9 mouse cellular contexts compared by ENCODE assay signal in genomic region chr7:127016081-127016480, GRCm38 (mm10). TPM values are rescaled to one million over a fixed set of nuclear protein-coding genes. Genes with fewer than 3 reads are reported as not detected.
DNase-seq lines count a peak whose midpoint lies in the region; ATAC-seq and TF ChIP-seq lines count a peak whose summit lies in the region.
"Had no signal": no experiment of that assay in that cellular context is flagged by ENCODE, and none has a peak within 500 bp of the region (broad histone marks: within the 10 kb centered on the region; RNA-seq: fewer than 3 reads in every experiment).

No protein-coding gene starts in this region.

- TF ChIP-seq CTCF in testis, adult 2 months (IDR thresholded peaks at IDR 0.05; ENCODE audit: control insufficient read depth, insufficient read depth, insufficient replicate concordance, low read depth, low read length) = no peak
- TF ChIP-seq CTCF in cortical plate, adult 2 months (IDR thresholded peaks at IDR 0.05; ENCODE audit: extremely low read depth, insufficient read depth, low read length) = no peak
- TF ChIP-seq CTCF in heart, postnatal 0 days (IDR thresholded peaks at IDR 0.05; ENCODE audit: low read depth) = no peak

- H3K27me3 ChIP-seq in testis, adult 2 months (ENCODE audit: control insufficient read depth, insufficient read depth, low read length) = no peaks in the 10 kb centered on the region
- H3K27me3 ChIP-seq in heart, postnatal 0 days (ENCODE audit: control insufficient read depth, insufficient read depth, low read length) = no peaks in the 10 kb centered on the region
- no peaks in the 10 kb centered on the region for H3K27me3 ChIP-seq in limb, embryonic 11.5 days (ENCODE audit: control insufficient read depth, insufficient read depth, low read length)
- H3K27me3 ChIP-seq in midbrain, embryonic 11.5 days (ENCODE audit: control insufficient read depth, insufficient read depth, low read length) = no peaks in the 10 kb centered on the region

- no peak for DNase-seq in testis, postnatal 10 days (ENCODE audit: low spot score)
- DNase-seq in heart, postnatal 0 days (ENCODE audit: low spot score) = no peak
- no peak for DNase-seq in limb, embryonic 11.5 days (ENCODE audit: low spot score)
- peak; percentile 88 for DNase-seq in midbrain, embryonic 11.5 days (ENCODE audit: low spot score, missing footprints)
- DNase-seq in gastrocnemius, postnatal 36 days = no peak
- no peak for DNase-seq in urinary bladder, postnatal 4 days (ENCODE audit: low spot score in 2 of 2)

- peak overlapping the region; percentile 89 for H3K4me2 ChIP-seq in heart, postnatal 0 days (ENCODE audit: low read depth, low read length)
- H3K4me2 ChIP-seq in limb, embryonic 11.5 days (ENCODE audit: low read depth, severe bottlenecking) = peak overlapping the region; percentile 82
- peak overlapping the region; percentile 94 for H3K4me2 ChIP-seq in midbrain, embryonic 11.5 days

- peak overlapping the region; percentile 83 for H3K27ac ChIP-seq in testis, adult 2 months (ENCODE audit: control insufficient read depth, insufficient read depth, low read depth, low read length)
- H3K27ac ChIP-seq in cortical plate, adult 2 months (ENCODE audit: insufficient read depth, low read length) = peak overlapping the region; percentile 86
- H3K27ac ChIP-seq in heart, postnatal 0 days (ENCODE audit: low read depth) = peak overlapping the region; percentile 88
- peak overlapping the region; percentile 85 for H3K27ac ChIP-seq in limb, embryonic 11.5 days (replicated peaks; ENCODE audit: low read depth, low read length)
- H3K27ac ChIP-seq in midbrain, embryonic 11.5 days (ENCODE audit: low read depth, low read length) = peak overlapping the region; percentile 93

- WGBS in heart, postnatal 0 days = 0% methylated on average over 10 of the region's 10 CpGs
- WGBS in limb, embryonic 11.5 days = 2% methylated on average over 10 of the region's 10 CpGs
- 1% methylated on average over 10 of the region's 10 CpGs for WGBS in midbrain, embryonic 11.5 days

- no peak for TF ChIP-seq POLR2A in testis, adult 2 months (IDR thresholded peaks at IDR 0.05; ENCODE audit: control insufficient read depth, low read depth, low read length)
- no peak for TF ChIP-seq POLR2A in cortical plate, adult 2 months (IDR thresholded peaks at IDR 0.05; ENCODE audit: extremely low read depth, insufficient read depth, low read length)

- H3K9ac ChIP-seq in heart, postnatal 0 days (replicated peaks; ENCODE audit: low read depth, low read length) = peak overlapping the region; percentile 63
- H3K9ac ChIP-seq in limb, embryonic 11.5 days (ENCODE audit: low read length) = peak overlapping the region; percentile 86
- H3K9ac ChIP-seq in midbrain, embryonic 11.5 days (ENCODE audit: low read length) = peak overlapping the region; percentile 85

- H3K9me3 ChIP-seq in heart, postnatal 0 days (replicated peaks; ENCODE audit: control insufficient read depth, low read length) = no peaks in the 10 kb centered on the region
- no peaks in the 10 kb centered on the region for H3K9me3 ChIP-seq in limb, embryonic 11.5 days (ENCODE audit: control insufficient read depth, low read length)
- no peaks in the 10 kb centered on the region for H3K9me3 ChIP-seq in midbrain, embryonic 11.5 days (ENCODE audit: control insufficient read depth, low read length)

- TF ChIP-seq EP300 in heart, postnatal 0 days (IDR thresholded peaks at IDR 0.05; ENCODE audit: low read depth) = no peak

- no peak for ATAC-seq in heart, postnatal 0 days (ENCODE audit: insufficient read depth, low read depth)
- ATAC-seq in limb, embryonic 11.5 days (ENCODE audit: insufficient number of reproducible peaks, low FRiP score, low TSS enrichment, low read depth) = no peak; the same call in 1 of the 2 replicates
- peak; percentile 30 for ATAC-seq in midbrain, embryonic 11.5 days (ENCODE audit: low FRiP score)

- H3K4me3 ChIP-seq in testis, adult 2 months (ENCODE audit: control insufficient read depth, low read depth, low read length) = peak overlapping the region; percentile 87
- H3K4me3 ChIP-seq in cortical plate, adult 2 months (ENCODE audit: insufficient read depth, low read length) = peak overlapping the region; percentile 54
- peak overlapping the region; percentile 53 for H3K4me3 ChIP-seq in heart, postnatal 0 days (ENCODE audit: low read depth, low read length)
- H3K4me3 ChIP-seq in limb, embryonic 11.5 days (ENCODE audit: low read depth, low read length) = peak overlapping the region; percentile 64
- peak overlapping the region; percentile 80 for H3K4me3 ChIP-seq in midbrain, embryonic 11.5 days (ENCODE audit: low read depth, low read length)

- 0 out of 2 replicates have a peak, but pooled peaks cover 1% of the 10 kb centered on the region for H3K36me3 ChIP-seq in testis, adult 2 months (ENCODE audit: control insufficient read depth, insufficient read depth, low read length)
- H3K36me3 ChIP-seq in heart, postnatal 0 days (replicated peaks; ENCODE audit: control insufficient read depth, insufficient read depth, low read length) = 0 out of 2 replicates have a peak, but pooled peaks cover 10% of the 10 kb centered on the region
- peaks cover 4% of the 10 kb centered on the region; the same call in 1 of the 2 replicates for H3K36me3 ChIP-seq in limb, embryonic 11.5 days (ENCODE audit: control insufficient read depth, insufficient read depth, low read length)
- 0 out of 2 replicates have a peak, but pooled peaks cover 4% of the 10 kb centered on the region for H3K36me3 ChIP-seq in midbrain, embryonic 11.5 days (ENCODE audit: control insufficient read depth, insufficient read depth, low read length)

- intact Hi-C loops in gastrocnemius, postnatal 36 days (cut with DNase I) = loop anchor here (5.0 to 10.0 kb wide), 3 partner anchors 39 to 259 kb away; partner anchors contain the start of genes Cdipt, Cdiptos and Mapk3

- peaks cover 19% of the 10 kb centered on the region for H3K4me1 ChIP-seq in testis, adult 2 months (ENCODE audit: control insufficient read depth, insufficient read depth, low read length)
- H3K4me1 ChIP-seq in cortical plate, adult 2 months (ENCODE audit: control insufficient read depth, insufficient read depth, low read length) = no peaks in the 10 kb centered on the region
- peaks cover 21% of the 10 kb centered on the region for H3K4me1 ChIP-seq in heart, postnatal 0 days (ENCODE audit: control insufficient read depth, insufficient read depth)
- H3K4me1 ChIP-seq in limb, embryonic 11.5 days (ENCODE audit: control insufficient read depth, insufficient read depth, low read length) = peaks cover 32% of the 10 kb centered on the region
- peaks cover 26% of the 10 kb centered on the region for H3K4me1 ChIP-seq in midbrain, embryonic 11.5 days (ENCODE audit: control insufficient read depth, insufficient read depth, low read length)

RNA-seq across cellular contexts. Expression of gene Pagr1b, which starts 0.2 kb away (rescaled TPM):
- 0.90 and 1.2 TPM in 2 replicates for polyA plus RNA-seq in testis, adult 2 months (2012; rRNA removed)
- polyA plus RNA-seq in cortical plate, adult 2 months (2012; rRNA removed) = 1.8 and 2.2 TPM in 2 replicates
- not detected in 2 replicates for total RNA-seq in heart, postnatal 0 days (2014; rRNA removed; ENCODE audit: low replicate concordance)
- polyA plus RNA-seq in heart, postnatal 0 days (2015; fragmentation: Nextera tagmentation; extraction: Ambion mirVana) = not detected in 2 replicates
- not detected in 2 replicates for polyA plus RNA-seq in limb, embryonic 11.5 days (2014; fragmentation: Nextera tagmentation; extraction: Ambion mirVana)
- not detected in 2 replicates for polyA plus RNA-seq in midbrain, embryonic 11.5 days (2014; fragmentation: Nextera tagmentation; extraction: Ambion mirVana)
- total RNA-seq in gastrocnemius, postnatal 36 days (2021) = not detected
- total RNA-seq: common myeloid progenitor, adult 5-6 weeks had no signal

RNA-seq across cellular contexts. Expression of gene Pagr1a, which starts 1.1 kb away (rescaled TPM):
- polyA plus RNA-seq in testis, adult 2 months (2012; rRNA removed) = 1.3 and 2.0 TPM in 2 replicates
- polyA plus RNA-seq in cortical plate, adult 2 months (2012; rRNA removed) = 41.1 and 50.4 TPM in 2 replicates
- not detected in 2 replicates for total RNA-seq in heart, postnatal 0 days (2014; rRNA removed; ENCODE audit: low replicate concordance)
- polyA plus RNA-seq in heart, postnatal 0 days (2015; fragmentation: Nextera tagmentation; extraction: Ambion mirVana) = 21.7 and 44.8 TPM in 2 replicates
- polyA plus RNA-seq in limb, embryonic 11.5 days (2014; fragmentation: Nextera tagmentation; extraction: Ambion mirVana) = 59.5 and 88.7 TPM in 2 replicates
- 59.0 and 70.6 TPM in 2 replicates for polyA plus RNA-seq in midbrain, embryonic 11.5 days (2014; fragmentation: Nextera tagmentation; extraction: Ambion mirVana)
- total RNA-seq in gastrocnemius, postnatal 36 days (2021) = 10 to 100 TPM in 1 of 2 experiments, 1 to 10 TPM in 1; 6.1 to 11.4 TPM
- total RNA-seq: common myeloid progenitor, adult 5-6 weeks had no signal

RNA-seq across cellular contexts. Expression of gene Mvp, which starts 1.7 kb away (rescaled TPM):
- 3.0 and 4.0 TPM in 2 replicates for polyA plus RNA-seq in testis, adult 2 months (2012; rRNA removed)
- 8.0 and 8.2 TPM in 2 replicates for polyA plus RNA-seq in cortical plate, adult 2 months (2012; rRNA removed)
- total RNA-seq in heart, postnatal 0 days (2014; rRNA removed; ENCODE audit: low replicate concordance) = 24.2 and 32.5 TPM in 2 replicates
- 16.1 and 17.4 TPM in 2 replicates for polyA plus RNA-seq in heart, postnatal 0 days (2015; fragmentation: Nextera tagmentation; extraction: Ambion mirVana)
- 2.3 and 3.0 TPM in 2 replicates for polyA plus RNA-seq in limb, embryonic 11.5 days (2014; fragmentation: Nextera tagmentation; extraction: Ambion mirVana)
- polyA plus RNA-seq in midbrain, embryonic 11.5 days (2014; fragmentation: Nextera tagmentation; extraction: Ambion mirVana) = 2.8 and 3.0 TPM in 2 replicates
- 10 to 100 TPM; 20.3 to 25.7 TPM for total RNA-seq in gastrocnemius, postnatal 36 days (2021)

RNA-seq across cellular contexts. Expression of gene Gm42742, which starts 4.8 kb away (rescaled TPM):
- polyA plus RNA-seq in testis, adult 2 months (2012; rRNA removed) = 13.5 and 16.2 TPM in 2 replicates
- polyA plus RNA-seq in cortical plate, adult 2 months (2012; rRNA removed) = 97.1 and 109 TPM in 2 replicates
- total RNA-seq in heart, postnatal 0 days (2014; rRNA removed; ENCODE audit: low replicate concordance) = 22.8 and 24.8 TPM in 2 replicates
- polyA plus RNA-seq in heart, postnatal 0 days (2015; fragmentation: Nextera tagmentation; extraction: Ambion mirVana) = 5.7 and 44.5 TPM in 2 replicates
- polyA plus RNA-seq in limb, embryonic 11.5 days (2014; fragmentation: Nextera tagmentation; extraction: Ambion mirVana) = 26.2 and 66.8 TPM in 2 replicates
- polyA plus RNA-seq in midbrain, embryonic 11.5 days (2014; fragmentation: Nextera tagmentation; extraction: Ambion mirVana) = 58.8 and 68.8 TPM in 2 replicates
- 10 to 100 TPM; 12.9 to 16.6 TPM for total RNA-seq in gastrocnemius, postnatal 36 days (2021)

RNA-seq across cellular contexts. Expression of gene Prrt2, which starts 4.9 kb away (rescaled TPM):
- 2.7 and 3.4 TPM in 2 replicates for polyA plus RNA-seq in testis, adult 2 months (2012; rRNA removed)
- 371 and 405 TPM in 2 replicates for polyA plus RNA-seq in cortical plate, adult 2 months (2012; rRNA removed)
- total RNA-seq in heart, postnatal 0 days (2014; rRNA removed; ENCODE audit: low replicate concordance) = not detected in 2 replicates
- polyA plus RNA-seq in heart, postnatal 0 days (2015; fragmentation: Nextera tagmentation; extraction: Ambion mirVana) = 0.23 and 1.1 TPM in 2 replicates
- 7.7 and 9.2 TPM in 2 replicates for polyA plus RNA-seq in limb, embryonic 11.5 days (2014; fragmentation: Nextera tagmentation; extraction: Ambion mirVana)
- 2.6 and 4.0 TPM in 2 replicates for polyA plus RNA-seq in midbrain, embryonic 11.5 days (2014; fragmentation: Nextera tagmentation; extraction: Ambion mirVana)
- total RNA-seq in gastrocnemius, postnatal 36 days (2021) = under 1 TPM; 0.20 to 0.92 TPM
